Mouse (Mus musculus) ES-Bruce4 (cell line): ENCODE data around the gene Tex26.

Experiments
- CTCF ChIP-seq: IDR thresholded peaks from one replicate; pipeline ENCODE4 v1.8.1; 2011; ENCODE audit warnings: low read depth, low read length
- EP300 ChIP-seq: IDR thresholded peaks from 2 replicates; pipeline ENCODE4 v1.6.1; 2011; ENCODE audit warnings: low read depth, low read length; ENCODE audit not compliant: insufficient read depth
- POLR2A ChIP-seq: IDR thresholded peaks from one replicate; pipeline ENCODE4 v1.8.1; 2011; ENCODE audit warnings: low read length; ENCODE audit not compliant: insufficient read depth

GRCm38 (mm10) chr5:149412194-149412575, 27.3 kb upstream of the Tex26 start:
- TF ChIP-seq CTCF (no peak), POLR2A (no peak), EP300 (no peak)
